Mouse (Mus musculus): Measurements from ENCODE around the gene Gm10031. TPM values are rescaled to one million over a fixed set of nuclear protein-coding genes. Genes with fewer than 3 reads are reported as not detected.

The Gm10031 gene
- polyA plus RNA-seq, 1 experiment from 2014 or later, result 0.44 TPM

- no peaks in the 10 kb centered on the region for H3K36me3 ChIP-seq
- WGBS, result under 1% methylated on average over 56 of the region's 66 CpGs
- peak overlapping the region; percentile 98 for H3K4me3 ChIP-seq
- peak overlapping the region; percentile 97 for H3K27ac ChIP-seq (replicated peaks)
- H3K4me2 ChIP-seq, result peak overlapping the region; percentile 82
- peak; percentile 46 for ATAC-seq (ENCODE audit: low FRiP score, low read depth)
- H3K9me3 ChIP-seq, result no peaks in the 10 kb centered on the region
- peak overlapping the region; percentile 99 for H3K9ac ChIP-seq
- peaks cover 23% of the 10 kb centered on the region for H3K4me1 ChIP-seq (replicated peaks)
- no peaks in the 10 kb centered on the region for H3K27me3 ChIP-seq
Observed at GRCm38 (mm10) chr1:156558950-156559640, 35.3 kb downstream of the Gm10031 start.

GRCm38 (mm10) chr1:156559641-156560020 lies 35.8 kb downstream of the Gm10031 start:
- H3K4me3 ChIP-seq, result peak overlapping the region; percentile 98
- no peak; the same call in 1 of the 2 replicates for ATAC-seq (ENCODE audit: low FRiP score, low read depth)
- 11% methylated on average over 8 of the region's 8 CpGs for WGBS
- no peaks in the 10 kb centered on the region for H3K27me3 ChIP-seq
- H3K4me2 ChIP-seq, result peak overlapping the region; percentile 82
- peaks cover 23% of the 10 kb centered on the region for H3K4me1 ChIP-seq (replicated peaks)
- H3K9me3 ChIP-seq, result no peaks in the 10 kb centered on the region
- peak overlapping the region; percentile 97 for H3K27ac ChIP-seq (replicated peaks)
- peak overlapping the region; percentile 99 for H3K9ac ChIP-seq
- H3K36me3 ChIP-seq, result no peaks in the 10 kb centered on the region

GRCm38 (mm10) chr1:156560500-156560899 lies 36.7 kb downstream of the Gm10031 start:
- Histone ChIP-seq H3K27ac (replicated peaks) (no peak overlapping the region), H3K4me2 (peak overlapping the region; percentile 82), H3K9ac (no peak overlapping the region), H3K4me3 (peak overlapping the region; percentile 98), H3K27me3 (no peaks in the 10 kb centered on the region), H3K4me1 (replicated peaks) (peaks cover 23% of the 10 kb centered on the region), H3K9me3 (no peaks in the 10 kb centered on the region), H3K36me3 (no peaks in the 10 kb centered on the region)
- 88% methylated on average over 9 of the region's 9 CpGs for WGBS
- ATAC-seq (ENCODE audit: low FRiP score, low read depth), result no peak

- Histone ChIP-seq H3K36me3 (no peaks in the 10 kb centered on the region), H3K4me1 (replicated peaks) (peaks cover 11% of the 10 kb centered on the region), H3K4me2 (no peak overlapping the region), H3K4me3 (no peak overlapping the region), H3K27me3 (no peaks in the 10 kb centered on the region), H3K9me3 (no peaks in the 10 kb centered on the region), H3K9ac (no peak overlapping the region), H3K27ac (replicated peaks) (no peak overlapping the region)
- no peak for ATAC-seq (ENCODE audit: low FRiP score, low read depth)
- WGBS, result 45% methylated on average over 2 of the region's 2 CpGs
Observed at GRCm38 (mm10) chr1:156565328-156565727, 41.5 kb downstream of the Gm10031 start.

GRCm38 (mm10) chr1:156566132-156566531 lies 42.3 kb downstream of the Gm10031 start:
- no peaks in the 10 kb centered on the region for H3K9me3 ChIP-seq
- no peaks in the 10 kb centered on the region for H3K27me3 ChIP-seq
- H3K4me1 ChIP-seq (replicated peaks), result peaks cover 4% of the 10 kb centered on the region
- H3K9ac ChIP-seq, result no peak overlapping the region
- ATAC-seq (ENCODE audit: low FRiP score, low read depth), result no peak
- WGBS, result 94% methylated on average over 3 of the region's 3 CpGs
- no peak overlapping the region for H3K27ac ChIP-seq (replicated peaks)
- no peak overlapping the region for H3K4me3 ChIP-seq
- no peaks in the 10 kb centered on the region for H3K36me3 ChIP-seq
- no peak overlapping the region for H3K4me2 ChIP-seq

- H3K4me3 ChIP-seq, result no peak overlapping the region
- 82% methylated on average over 4 of the region's 4 CpGs for WGBS
- H3K4me1 ChIP-seq (replicated peaks), result no peaks in the 10 kb centered on the region; the same call in 1 of the 2 replicates
- H3K4me2 ChIP-seq, result no peak overlapping the region
- no peak overlapping the region for H3K27ac ChIP-seq (replicated peaks)
- no peaks in the 10 kb centered on the region for H3K27me3 ChIP-seq
- no peaks in the 10 kb centered on the region for H3K36me3 ChIP-seq
- ATAC-seq (ENCODE audit: low FRiP score, low read depth), result no peak
- no peaks in the 10 kb centered on the region for H3K9me3 ChIP-seq
- H3K9ac ChIP-seq, result no peak overlapping the region
Observed at GRCm38 (mm10) chr1:156569615-156570014, 45.8 kb downstream of the Gm10031 start.

GRCm38 (mm10) chr1:156572952-156573351 lies 49.1 kb downstream of the Gm10031 start:
- Histone ChIP-seq H3K9me3 (no peaks in the 10 kb centered on the region), H3K4me1 (replicated peaks) (no peaks in the 10 kb centered on the region; the same call in 1 of the 2 replicates), H3K4me3 (no peak overlapping the region), H3K27ac (replicated peaks) (no peak overlapping the region), H3K27me3 (no peaks in the 10 kb centered on the region), H3K4me2 (no peak overlapping the region), H3K36me3 (no peaks in the 10 kb centered on the region), H3K9ac (no peak overlapping the region)
- 79% methylated on average over 4 of the region's 4 CpGs for WGBS
- no peak for ATAC-seq (ENCODE audit: low FRiP score, low read depth)

Other genes starting within 250 kb of the Gm10031 start
- 0.88 and 1.3 TPM in 2 replicates for gene Tdrd5, start 220.3 kb upstream of the Gm10031 start, polyA plus RNA-seq (2015; fragmentation: Nextera tagmentation; extraction: Ambion mirVana)
- gene Nphs2, start 213.3 kb upstream of the Gm10031 start, polyA plus RNA-seq (2015; fragmentation: Nextera tagmentation; extraction: Ambion mirVana), result 0.31 and 0.34 TPM in 2 replicates
- gene Gm2000, start 158.0 kb upstream of the Gm10031 start, polyA plus RNA-seq (2015; fragmentation: Nextera tagmentation; extraction: Ambion mirVana), result 525 and 565 TPM in 2 replicates
- gene Axdnd1, start 102.9 kb upstream of the Gm10031 start, polyA plus RNA-seq (2015; fragmentation: Nextera tagmentation; extraction: Ambion mirVana), result 0.31 TPM in 2 replicates
- gene Soat1, start 49.7 kb upstream of the Gm10031 start, polyA plus RNA-seq (2015; fragmentation: Nextera tagmentation; extraction: Ambion mirVana), result 11.3 and 11.7 TPM in 2 replicates
- 5.7 and 5.8 TPM in 2 replicates for gene Abl2, start 34.8 kb downstream of the Gm10031 start, polyA plus RNA-seq (2015; fragmentation: Nextera tagmentation; extraction: Ambion mirVana)
- gene Tor3a, start 150.3 kb downstream of the Gm10031 start, polyA plus RNA-seq (2015; fragmentation: Nextera tagmentation; extraction: Ambion mirVana), result 3.4 and 4.1 TPM in 2 replicates
- gene Fam20b, start 195.1 kb downstream of the Gm10031 start, polyA plus RNA-seq (2015; fragmentation: Nextera tagmentation; extraction: Ambion mirVana), result 29.2 and 32.7 TPM in 2 replicates

All from hindbrain, embryonic 15.5 days (tissue).